Mouse (Mus musculus) lung, adult 18-20 months (tissue): ENCODE results near the gene Ntf3.

Source experiments
- DNase-seq, 2 experiments: peaks; one replicate each; pipeline ENCODE4 v3.0.0; 2022; ENCODE audit warnings: mixed read lengths in 2 of 2

Gene Ntf3

DNA sequence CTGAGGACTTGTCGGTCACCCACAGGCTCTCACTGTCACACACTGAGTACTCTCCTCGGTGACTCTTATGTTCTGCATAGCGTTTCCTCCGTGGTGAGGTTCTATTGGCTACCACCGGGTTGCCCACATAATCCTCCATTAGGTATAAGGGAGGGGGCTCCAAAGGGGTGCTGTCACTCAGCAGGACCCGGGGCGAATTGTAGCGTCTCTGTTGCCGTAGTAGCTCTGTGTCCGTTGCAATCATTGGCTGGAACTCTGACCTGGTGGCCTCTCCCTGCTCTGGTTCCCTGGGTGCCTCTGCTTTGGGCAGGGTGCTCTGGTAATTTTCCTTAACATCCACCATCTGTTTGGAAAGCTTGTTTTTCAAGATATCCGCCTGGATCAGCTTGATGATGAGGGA is 64.7 kb downstream of the Ntf3 start:
- no peak for DNase-seq

GRCm38 (mm10) chr6:126100579-126100978 is 66.1 kb downstream of the Ntf3 start:
- no peak for DNase-seq

DNA sequence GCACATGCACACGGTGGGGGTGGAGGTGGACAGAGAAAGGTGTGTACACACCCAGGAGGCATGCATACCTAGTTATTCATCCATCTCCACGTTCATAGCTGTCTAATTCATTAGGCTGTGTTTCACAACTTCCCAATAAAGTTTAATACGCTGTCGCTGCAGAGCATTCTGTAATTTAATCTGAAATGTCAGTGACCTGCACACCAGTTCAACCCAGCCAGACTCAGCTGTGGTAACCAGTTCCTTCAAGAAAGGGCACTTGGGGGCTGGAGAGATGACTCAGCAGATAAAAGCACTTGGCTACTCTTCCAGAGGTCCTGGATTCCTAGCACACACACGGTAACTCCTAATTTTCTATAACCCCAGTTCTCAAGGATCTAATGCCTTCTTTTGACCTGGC is 69.2 kb downstream of the Ntf3 start:
- DNase-seq: peak in 1 of 2 experiments; percentile 38

- no peak for DNase-seq
These were observed 70.6 kb downstream of the Ntf3 start for GRCm38 (mm10) chr6:126096085-126096484.

- no peak for DNase-seq
These were observed 71.7 kb downstream of the Ntf3 start for GRCm38 (mm10) chr6:126095041-126095440.

GRCm38 (mm10) chr6:126092026-126092425 is 74.7 kb downstream of the Ntf3 start:
- no peak for DNase-seq

GRCm38 (mm10) chr6:126090063-126090462 is 76.6 kb downstream of the Ntf3 start:
- no peak for DNase-seq

- peak in 1 of 2 experiments; percentile 31 for DNase-seq
These were observed 78.0 kb downstream of the Ntf3 start for GRCm38 (mm10) chr6:126088489-126089265.

GRCm38 (mm10) chr6:126086321-126086950 is 80.3 kb downstream of the Ntf3 start:
- DNase-seq: no peak

DNA sequence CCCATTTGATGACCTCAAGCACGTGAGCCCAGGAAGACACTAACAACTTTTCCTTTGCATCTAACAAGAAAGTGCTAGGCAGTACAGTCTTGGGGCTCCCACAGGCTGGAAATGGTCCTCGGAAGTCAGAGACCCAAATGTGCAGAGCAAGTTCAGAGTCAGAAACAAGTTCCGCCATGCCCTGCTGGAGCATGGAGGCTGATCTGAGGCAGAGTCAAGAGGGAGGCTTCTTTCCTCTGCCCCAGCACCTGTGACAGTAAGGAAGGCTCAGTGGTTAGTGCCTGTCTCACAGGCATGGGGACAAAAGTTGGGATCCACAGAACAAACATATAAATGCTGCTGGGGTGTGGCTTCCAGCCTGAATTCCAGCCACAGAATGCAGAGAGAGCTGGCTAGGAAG is 86.2 kb downstream of the Ntf3 start:
- no peak for DNase-seq

DNA sequence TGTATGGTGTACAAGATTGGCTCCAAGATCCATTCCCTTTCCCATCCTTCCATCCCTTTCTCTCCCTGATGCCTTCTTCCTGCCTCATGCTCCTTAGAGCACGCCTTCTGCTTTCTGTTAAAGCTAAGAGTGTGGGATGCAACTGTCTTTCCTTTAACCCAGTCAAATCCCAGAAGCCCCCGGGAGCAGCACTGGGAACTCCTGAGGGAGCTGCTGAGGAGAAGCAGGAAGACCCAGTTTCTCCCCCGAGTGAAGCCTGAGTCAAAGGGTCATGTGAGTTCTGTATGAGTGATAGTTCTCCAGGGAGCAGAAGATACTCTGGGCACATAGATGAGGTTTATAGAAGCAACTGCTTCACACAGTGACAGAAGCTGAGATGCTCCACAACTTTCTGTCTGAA is 109.0 kb downstream of the Ntf3 start:
- DNase-seq: no peak

DNA sequence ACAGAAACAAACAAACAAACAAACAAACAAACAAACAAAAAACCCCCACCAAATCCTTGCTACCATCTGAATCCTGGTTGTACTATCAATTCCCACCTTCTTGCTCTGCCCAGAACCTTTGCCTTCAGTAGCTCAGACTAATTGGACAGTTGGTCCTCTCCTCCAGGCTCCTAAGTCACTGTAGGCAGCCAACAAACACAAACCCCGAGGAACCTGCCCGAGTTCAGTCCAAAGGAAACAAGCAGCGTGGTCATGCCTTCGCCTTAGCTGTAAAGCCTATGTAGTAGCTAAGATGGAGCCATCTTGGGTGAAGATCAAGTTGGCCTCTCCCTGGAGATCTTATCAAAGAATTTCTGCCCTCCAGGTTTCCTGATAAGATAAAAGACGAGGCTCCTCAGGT is 113.6 kb downstream of the Ntf3 start:
- DNase-seq: no peak
